Mouse (Mus musculus) CH12.LX (cell line): ENCODE measurements around the gene C1ql4. TPM values are rescaled to one million over a fixed set of nuclear protein-coding genes. Genes with fewer than 3 reads are reported as not detected.
"Not testable (repeated sequence)": the region's sequence is repeated elsewhere in the genome, so short reads cannot be mapped to it uniquely, and the experiment has no call there.

Source experiments
- DNase-seq: peaks from one replicate; pipeline ENCODE4 v3.0.0-alpha.2; 2013; ENCODE audit errors: extremely low read depth
- H3K27ac ChIP-seq: 2 replicates; pipeline ENCODE4 v1.5.1; 2012; ENCODE audit warnings: low read depth, mild to moderate bottlenecking, control low read depth, moderate library complexity; ENCODE audit not compliant: insufficient read depth
- H3K27me3 ChIP-seq: replicated peaks from 2 replicates; pipeline ENCODE3; 2012; ENCODE audit warnings: inconsistent platforms
- H3K36me3 ChIP-seq, 2 experiments: replicated peaks in 1 of 2; 2 replicates each; pipeline versions ENCODE3 to v1.6.1; 2012; ENCODE audit warnings: inconsistent platforms in 1 of 2, low read length in 1 of 2, mild to moderate bottlenecking in 1 of 2, mixed read lengths in 1 of 2, moderate library complexity in 1 of 2; ENCODE audit not compliant: control insufficient read depth in 1 of 2, insufficient read depth in 1 of 2
- H3K4me1 ChIP-seq, 2 experiments: 2 replicates each; pipeline ENCODE4 v1.6.1; 2012; ENCODE audit warnings: inconsistent platforms in 1 of 2, moderate library complexity in 1 of 2; ENCODE audit not compliant: insufficient read depth in 2 of 2, control insufficient read depth in 1 of 2
- H3K4me2 ChIP-seq: 2 replicates; pipeline ENCODE4 v1.6.1; 2012; ENCODE audit warnings: low read depth, mild to moderate bottlenecking, control low read depth; ENCODE audit not compliant: poor library complexity, insufficient read depth, severe bottlenecking
- H3K4me3 ChIP-seq, 3 experiments: fragments of 150-350 bp in 1 of 3; sonication (generic) in 1 of 3; replicated peaks in 1 of 3; 2 replicates each; pipeline versions ENCODE3 to v1.5.1; 2011 to 2012; ENCODE audit warnings: low read depth in 2 of 3, low read length in 2 of 3, mild to moderate bottlenecking in 2 of 3, moderate library complexity in 2 of 3, control low read depth in 1 of 3, improper control_type of control experiment in 1 of 3, inconsistent platforms in 1 of 3, mixed read lengths in 1 of 3; ENCODE audit not compliant: poor library complexity in 1 of 3
- H3K79me2 ChIP-seq: replicated peaks from 2 replicates; pipeline ENCODE4 v1.6.1; 2012; ENCODE audit warnings: mild to moderate bottlenecking, moderate library complexity; ENCODE audit not compliant: control insufficient read depth, poor library complexity, insufficient read depth, severe bottlenecking; ENCODE audit errors: extremely low read depth
- H3K9ac ChIP-seq: 2 replicates; pipeline ENCODE4 v1.6.1; 2012; ENCODE audit warnings: low read depth, mild to moderate bottlenecking, control low read depth, moderate library complexity; ENCODE audit not compliant: insufficient read depth
- H3K9me3 ChIP-seq: replicated peaks from 2 replicates; pipeline ENCODE3; 2012; ENCODE audit warnings: low read length, inconsistent platforms, mixed read lengths
- CHD2 ChIP-seq: IDR thresholded peaks from 2 replicates; pipeline ENCODE4 v1.6.1; 2011; ENCODE audit warnings: low read length, improper control_type of control experiment
- CTCF ChIP-seq, 2 experiments: IDR thresholded peaks in 1 of 2; conservative IDR thresholded peaks in 1 of 2; 2 replicates each; pipeline ENCODE4 v1.5.1; 2011 to 2012; ENCODE audit warnings: low read depth in 2 of 2, low read length in 2 of 2, improper control_type of control experiment in 1 of 2, inconsistent platforms in 1 of 2, mild to moderate bottlenecking in 1 of 2, moderate library complexity in 1 of 2
- ETS1 ChIP-seq: conservative IDR thresholded peaks from 2 replicates; pipeline ENCODE4 v1.6.1; 2012; ENCODE audit warnings: low read depth, mild to moderate bottlenecking, inconsistent platforms, low read length, improper control_type of control experiment, moderate library complexity
- HCFC1 ChIP-seq: IDR thresholded peaks from 2 replicates; pipeline ENCODE4 v1.6.1; 2012; ENCODE audit warnings: low read depth, mild to moderate bottlenecking, inconsistent platforms, low read length, improper control_type of control experiment
- IRF4 ChIP-seq: IDR thresholded peaks from 2 replicates; pipeline ENCODE4 v1.6.1; 2014; ENCODE audit warnings: low read depth, mild to moderate bottlenecking, inconsistent platforms, low read length, improper control_type of control experiment
- JUN ChIP-seq: IDR thresholded peaks from 2 replicates; pipeline ENCODE4 v1.6.1; 2011; ENCODE audit warnings: low read depth, mild to moderate bottlenecking, low read length, improper control_type of control experiment, moderate library complexity; ENCODE audit not compliant: insufficient read depth
- JUND ChIP-seq: conservative IDR thresholded peaks from 2 replicates; pipeline ENCODE4 v1.6.1; 2011; ENCODE audit warnings: low read depth, low read length, improper control_type of control experiment
- MEF2A ChIP-seq: IDR thresholded peaks from 2 replicates; pipeline ENCODE4 v1.6.1; 2014; ENCODE audit warnings: low read depth, mild to moderate bottlenecking, inconsistent platforms, low read length, improper control_type of control experiment, borderline replicate concordance
- RAD21 ChIP-seq: IDR thresholded peaks from 2 replicates; pipeline ENCODE4 v1.6.1; 2011; ENCODE audit warnings: low read depth, mild to moderate bottlenecking, low read length, improper control_type of control experiment, moderate library complexity
- SIN3A ChIP-seq: IDR thresholded peaks from 2 replicates; pipeline ENCODE4 v1.6.1; 2012; ENCODE audit warnings: low read length, improper control_type of control experiment, inconsistent platforms
- SMC3 ChIP-seq: IDR thresholded peaks from 2 replicates; pipeline ENCODE4 v1.6.1; 2011; ENCODE audit warnings: low read depth, low read length, improper control_type of control experiment
- USF2 ChIP-seq: conservative IDR thresholded peaks from 2 replicates; pipeline ENCODE4 v1.6.1; 2011; ENCODE audit warnings: low read depth, low read length, improper control_type of control experiment
- ZMIZ1 ChIP-seq: IDR thresholded peaks from 2 replicates; pipeline ENCODE4 v1.6.1; 2012; ENCODE audit warnings: low read depth, mild to moderate bottlenecking, inconsistent platforms, low read length, improper control_type of control experiment
- ZNF384 ChIP-seq: IDR thresholded peaks from 2 replicates; pipeline ENCODE4 v1.6.1; 2012; ENCODE audit warnings: low read depth, low read length, improper control_type of control experiment, inconsistent platforms
- dilution Hi-C: fragments of 300-500 bp; cut with MboI; formaldehyde crosslinking; loops from 2 replicates; pipeline ENCODE4 v1.14.3; 2020; ENCODE audit warnings: low sequenced_read_pairs; ENCODE audit not compliant: extremely low pct_unique_long_range_greater_than_20kb, extremely low pct_ligation_motif_present
- in situ Hi-C: fragments of 300-500 bp; cut with MboI; formaldehyde crosslinking; loops from 3 replicates; pipeline ENCODE4 v1.14.3; 2019; ENCODE audit warnings: low sequenced_read_pairs, low pct_ligation_motif_present, low pct_unique_long_range_greater_than_20kb, mixed read lengths
- polyA plus RNA-seq: library from polyadenylated mRNA; unstranded; fragments of >175 nt; gene quantifications from 2 replicates; pipeline ENCODE4 v1.2.1, GENCODE M21; 2012; ENCODE audit warnings: low read depth; ENCODE audit not compliant: insufficient read length
- total RNA-seq, 2 experiments: library from RNA; depleted of rRNA; stranded (reverse); fragments of 300-350 nt in 1 of 2; fragments of >200 nt in 1 of 2; gene quantifications; 2 replicates each; pipeline ENCODE4 v1.2.3; 2012 to 2014

The C1ql4 gene
- total and polyA plus RNA-seq, 3 experiments = not detected

DNA sequence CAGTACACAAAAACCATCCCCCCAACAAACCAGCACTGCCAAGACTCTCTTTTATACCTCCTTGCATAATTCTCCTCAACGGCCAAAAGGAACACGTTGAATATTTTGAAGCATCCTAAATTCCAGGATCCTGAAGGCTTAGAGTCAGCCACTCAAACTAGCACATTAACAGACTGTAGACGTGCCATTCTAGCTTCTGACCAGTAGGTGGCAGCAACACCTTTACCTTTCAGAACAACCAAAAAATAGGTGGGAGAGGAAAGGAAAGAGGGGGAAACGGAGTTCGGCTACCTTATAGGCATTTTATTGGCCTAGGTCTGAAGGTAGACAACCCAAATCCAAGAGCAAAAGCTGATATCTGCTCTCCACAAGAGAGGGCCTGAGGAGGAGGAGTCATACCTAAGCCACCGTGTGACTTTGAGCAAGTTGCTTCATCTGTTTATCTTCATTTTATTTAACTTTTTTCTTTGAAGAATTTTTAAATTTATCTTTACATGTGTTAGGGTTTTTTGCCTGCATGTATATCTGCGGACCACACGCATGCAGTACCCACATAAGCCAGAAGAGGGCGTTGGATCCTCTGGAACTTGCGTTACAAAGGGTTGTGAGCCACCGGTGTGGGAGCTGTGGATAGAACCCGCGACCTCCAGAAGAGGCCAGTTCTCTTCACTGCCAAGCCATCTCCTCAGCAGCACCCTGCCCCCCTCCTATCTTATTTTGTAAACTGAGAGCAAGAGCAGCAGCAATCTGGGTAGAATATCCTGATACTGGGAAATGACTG, 38.0 kb downstream of the C1ql4 start:
- no peaks in the 10 kb centered on the region for H3K9me3 ChIP-seq
- in situ Hi-C loops (no loop called here), dilution Hi-C loops (no loop called here)
- H3K9ac ChIP-seq = no peak overlapping the region
- H3K36me3 ChIP-seq = no peaks in the 10 kb centered on the region
- no peak overlapping the region for H3K27ac ChIP-seq
- TF ChIP-seq RAD21 (peak; percentile 92), CTCF (conservative IDR thresholded peaks at IDR 0.05 in 1 of 2, IDR thresholded peaks at IDR 0.05 in 1 of 2; ENCODE audit: low read depth in 2 of 2, low read length in 2 of 2) (peak; percentile 93 to 99), HCFC1 (no peak), SIN3A (no peak), SMC3 (peak; percentile 71)
- DNase-seq = peak; percentile 77
- no peaks in the 10 kb centered on the region for H3K79me2 ChIP-seq
- H3K27me3 ChIP-seq = peaks cover 29% of the 10 kb centered on the region
- H3K4me3 ChIP-seq = no peak overlapping the region
- H3K4me1 ChIP-seq = peaks cover 2 to 37% of the 10 kb centered on the region in 2 experiments
- peak overlapping the region; percentile 72 for H3K4me2 ChIP-seq

DNA sequence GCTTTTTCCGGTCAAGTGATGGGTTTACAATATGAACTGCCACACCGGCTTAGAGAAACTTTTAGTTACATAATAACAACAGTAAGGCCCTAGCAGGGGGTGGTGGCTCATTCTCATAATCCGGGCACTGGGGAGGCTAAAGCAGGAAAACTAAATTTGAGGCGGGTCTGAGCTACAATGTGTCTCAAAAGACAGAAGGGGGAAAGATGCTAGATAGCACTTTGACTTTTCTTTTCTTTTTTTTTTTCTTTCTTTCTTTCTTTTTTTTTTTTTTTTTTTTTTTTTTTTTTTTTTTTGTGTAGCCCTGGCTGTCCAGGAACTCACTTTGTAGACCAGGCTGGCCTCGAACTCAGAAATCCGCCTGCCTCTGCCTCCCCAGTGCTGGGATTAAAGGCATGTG, 41.9 kb downstream of the C1ql4 start:
- H3K9ac ChIP-seq, in situ Hi-C loops, H3K9me3 ChIP-seq, H3K36me3 ChIP-seq, H3K27ac ChIP-seq, H3K27me3 ChIP-seq, H3K4me2 ChIP-seq, H3K79me2 ChIP-seq, dilution Hi-C loops, DNase-seq, H3K4me3 ChIP-seq: not testable (repeated sequence)
- H3K4me1 ChIP-seq = peaks cover 8 to 43% of the 10 kb centered on the region in 2 experiments
- peak; percentile 67 for TF ChIP-seq ZNF384

GRCm38 (mm10) chr15:99044854-99045253, 42.8 kb downstream of the C1ql4 start:
- H3K9me3 ChIP-seq = no peaks in the 10 kb centered on the region
- no peak overlapping the region for H3K27ac ChIP-seq
- H3K27me3 ChIP-seq = no peaks in the 10 kb centered on the region
- in situ Hi-C loops = no loop called here
- peaks cover 8 to 38% of the 10 kb centered on the region in 2 experiments for H3K4me1 ChIP-seq
- peak; percentile 90 for DNase-seq
- dilution Hi-C loops = no loop called here
- peak; percentile 78 for TF ChIP-seq JUND
- TF ChIP-seq USF2 = no peak
- TF ChIP-seq IRF4 = no peak
- TF ChIP-seq SMC3 = no peak
- TF ChIP-seq ETS1 = peak; percentile 82
- TF ChIP-seq JUN = peak; percentile 89
- TF ChIP-seq CHD2 = peak; percentile 48; the same call in 1 of the 2 replicates
- TF ChIP-seq ZMIZ1 = no peak
- TF ChIP-seq SIN3A = no peak
- TF ChIP-seq MEF2A = peak; percentile 51; the same call in 1 of the 2 replicates
- no peak overlapping the region for H3K9ac ChIP-seq
- peaks cover 0 to 5% of the 10 kb centered on the region in 2 experiments for H3K36me3 ChIP-seq
- no peaks in the 10 kb centered on the region for H3K79me2 ChIP-seq
- no peak overlapping the region for H3K4me2 ChIP-seq
- H3K4me3 ChIP-seq = no peak overlapping the region
